Mouse (Mus musculus): ENCODE measurements at regions not wholly inside any gene's neighbourhood (a gene's known extent, or its start where the extent isn't known, plus 50 kb on each side); places are given as distances from the start of the nearest gene placed in this dataset.

- no peaks in the 10 kb centered on the region for H3K36me3 ChIP-seq (ENCODE audit: control insufficient read depth, insufficient read depth, low read length, poor library complexity, severe bottlenecking)
- no peaks in the 10 kb centered on the region for H3K9me3 ChIP-seq (ENCODE audit: control insufficient read depth, insufficient read depth, low read depth, low read length)
- H3K4me1 ChIP-seq (ENCODE audit: control insufficient read depth in 2 of 2, insufficient read depth in 2 of 2, low read length in 2 of 2, poor library complexity in 1 of 2), result peaks cover 12 to 14% of the 10 kb centered on the region in 2 experiments; a peak in 3 of 4 replicates
- TF ChIP-seq MAFK (IDR thresholded peaks at IDR 0.05; ENCODE audit: insufficient read depth, low read depth, low read length) (no peak), HCFC1 (IDR thresholded peaks at IDR 0.05; ENCODE audit: borderline replicate concordance, insufficient read depth, low read length) (no peak), ZNF384 (IDR thresholded peaks at IDR 0.05; ENCODE audit: low read depth, low read length) (no peak), ZC3H11A (IDR thresholded peaks at IDR 0.05; ENCODE audit: borderline replicate concordance, low read depth, low read length) (no peak), CHD2 (IDR thresholded peaks at IDR 0.05; ENCODE audit: low read depth, low read length) (no peak)
- DNase-seq (ENCODE audit: low read depth, low spot score), result no peak
- H3K9ac ChIP-seq (ENCODE audit: insufficient read depth, low read depth, low read length, poor library complexity, severe bottlenecking), result no peak overlapping the region
- no peak overlapping the region for H3K4me3 ChIP-seq (ENCODE audit: insufficient read depth in 1 of 2, low read depth in 1 of 2, low read length in 2 of 2, poor library complexity in 1 of 2, severe bottlenecking in 1 of 2)
- H3K27ac ChIP-seq (ENCODE audit: insufficient read depth, low read depth, low read length, poor library complexity, severe bottlenecking), result no peak overlapping the region
- in situ Hi-C loops (cut with MboI; ENCODE audit: low sequenced_read_pairs in 2 of 2, unreplicated experiment in 2 of 2), result no loop called here
Observed at GRCm38 (mm10) chr1:137172128-137172527, 211.9 kb upstream of the Nr5a2 start.

GRCm38 (mm10) chr1:137171451-137171850 lies 211.2 kb upstream of the Nr5a2 start:
- DNase-seq (ENCODE audit: low read depth, low spot score), result no peak
- Histone ChIP-seq H3K27ac (ENCODE audit: insufficient read depth, low read depth, low read length, poor library complexity, severe bottlenecking) (no peak overlapping the region), H3K36me3 (ENCODE audit: control insufficient read depth, insufficient read depth, low read length, poor library complexity, severe bottlenecking) (no peaks in the 10 kb centered on the region), H3K9ac (ENCODE audit: insufficient read depth, low read depth, low read length, poor library complexity, severe bottlenecking) (no peak overlapping the region), H3K9me3 (ENCODE audit: control insufficient read depth, insufficient read depth, low read depth, low read length) (no peaks in the 10 kb centered on the region), H3K4me1 (ENCODE audit: control insufficient read depth in 2 of 2, insufficient read depth in 2 of 2, low read length in 2 of 2, poor library complexity in 1 of 2) (peaks cover 12 to 14% of the 10 kb centered on the region in 2 experiments; a peak in 3 of 4 replicates), H3K4me3 (ENCODE audit: insufficient read depth in 1 of 2, low read depth in 1 of 2, low read length in 2 of 2, poor library complexity in 1 of 2, severe bottlenecking in 1 of 2) (0 out of 4 replicates have a peak overlapping the region, but pooled peaks of 1 of the 2 experiments have one; percentile 2)
- in situ Hi-C loops (cut with MboI; ENCODE audit: low sequenced_read_pairs in 2 of 2, unreplicated experiment in 2 of 2), result no loop called here
- no peak for TF ChIP-seq ZC3H11A (IDR thresholded peaks at IDR 0.05; ENCODE audit: borderline replicate concordance, low read depth, low read length)
- no peak for TF ChIP-seq HCFC1 (IDR thresholded peaks at IDR 0.05; ENCODE audit: borderline replicate concordance, insufficient read depth, low read length)
- no peak for TF ChIP-seq CHD2 (IDR thresholded peaks at IDR 0.05; ENCODE audit: low read depth, low read length)
- TF ChIP-seq MAFK (IDR thresholded peaks at IDR 0.05; ENCODE audit: insufficient read depth, low read depth, low read length), result no peak
- TF ChIP-seq ZNF384 (IDR thresholded peaks at IDR 0.05; ENCODE audit: low read depth, low read length), result no peak

GRCm38 (mm10) chr1:137147891-137148290 lies 187.6 kb upstream of the Nr5a2 start:
- Histone ChIP-seq H3K4me3 (ENCODE audit: insufficient read depth in 1 of 2, low read depth in 1 of 2, low read length in 2 of 2, poor library complexity in 1 of 2, severe bottlenecking in 1 of 2) (no peak overlapping the region), H3K9ac (ENCODE audit: insufficient read depth, low read depth, low read length, poor library complexity, severe bottlenecking) (no peak overlapping the region; the same call in 1 of the 2 replicates), H3K9me3 (ENCODE audit: control insufficient read depth, insufficient read depth, low read depth, low read length) (no peaks in the 10 kb centered on the region), H3K4me1 (ENCODE audit: control insufficient read depth in 2 of 2, insufficient read depth in 2 of 2, low read length in 2 of 2, poor library complexity in 1 of 2) (no peaks in the 10 kb centered on the region), H3K27ac (ENCODE audit: insufficient read depth, low read depth, low read length, poor library complexity, severe bottlenecking) (no peak overlapping the region), H3K36me3 (ENCODE audit: control insufficient read depth, insufficient read depth, low read length, poor library complexity, severe bottlenecking) (no peaks in the 10 kb centered on the region)
- TF ChIP-seq ZC3H11A (IDR thresholded peaks at IDR 0.05; ENCODE audit: borderline replicate concordance, low read depth, low read length) (no peak), HCFC1 (IDR thresholded peaks at IDR 0.05; ENCODE audit: borderline replicate concordance, insufficient read depth, low read length) (no peak), ZNF384 (IDR thresholded peaks at IDR 0.05; ENCODE audit: low read depth, low read length) (no peak), CHD2 (IDR thresholded peaks at IDR 0.05; ENCODE audit: low read depth, low read length) (no peak), MAFK (IDR thresholded peaks at IDR 0.05; ENCODE audit: insufficient read depth, low read depth, low read length) (no peak)
- DNase-seq (ENCODE audit: low read depth, low spot score), result no peak
- in situ Hi-C loops (cut with MboI; ENCODE audit: low sequenced_read_pairs in 2 of 2, unreplicated experiment in 2 of 2), result no loop called here

DNA sequence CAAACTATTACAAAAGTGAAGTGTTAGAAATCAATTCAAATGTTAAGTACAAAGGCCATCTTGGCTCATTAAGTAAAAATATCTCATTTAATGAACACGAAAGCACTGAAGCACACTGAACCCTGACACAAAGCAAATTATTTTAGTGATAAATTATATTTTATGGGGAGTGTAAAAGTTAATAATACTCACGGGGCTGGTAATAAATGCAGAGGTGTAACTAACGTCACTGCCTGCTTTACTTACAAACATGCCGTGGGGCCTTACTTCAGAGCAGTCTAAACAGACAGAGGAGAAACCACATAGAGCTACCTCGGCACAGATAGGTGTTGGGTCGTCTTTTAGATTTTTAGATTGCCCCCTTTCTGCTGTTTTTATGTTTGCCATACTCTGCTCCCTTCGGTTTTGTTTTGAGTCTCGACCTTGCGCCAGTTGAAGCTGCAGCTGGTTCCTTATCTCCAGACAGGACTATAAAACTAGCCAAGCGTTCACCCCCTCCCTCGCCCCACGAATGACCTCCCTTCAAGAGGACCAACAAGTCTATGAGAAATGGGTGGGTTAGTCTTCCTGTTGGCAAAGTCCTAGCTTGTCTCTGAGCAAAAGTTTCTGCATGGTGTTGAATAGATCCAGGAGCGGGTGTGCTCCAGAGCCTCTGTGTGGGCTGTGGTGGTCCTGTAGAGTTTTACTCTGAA lies 181.8 kb upstream of the Nr5a2 start:
- H3K9me3 ChIP-seq (ENCODE audit: control insufficient read depth, insufficient read depth, low read depth, low read length), result no peaks in the 10 kb centered on the region
- no peak overlapping the region for H3K27ac ChIP-seq (ENCODE audit: insufficient read depth, low read depth, low read length, poor library complexity, severe bottlenecking)
- H3K4me3 ChIP-seq (ENCODE audit: insufficient read depth in 1 of 2, low read depth in 1 of 2, low read length in 2 of 2, poor library complexity in 1 of 2, severe bottlenecking in 1 of 2), result no peak overlapping the region
- H3K36me3 ChIP-seq (ENCODE audit: control insufficient read depth, insufficient read depth, low read length, poor library complexity, severe bottlenecking), result no peaks in the 10 kb centered on the region
- in situ Hi-C loops (cut with MboI; ENCODE audit: low sequenced_read_pairs in 2 of 2, unreplicated experiment in 2 of 2), result no loop called here
- no peaks in the 10 kb centered on the region for H3K4me1 ChIP-seq (ENCODE audit: control insufficient read depth in 2 of 2, insufficient read depth in 2 of 2, low read length in 2 of 2, poor library complexity in 1 of 2)
- TF ChIP-seq ZNF384 (IDR thresholded peaks at IDR 0.05; ENCODE audit: low read depth, low read length) (no peak), MAFK (IDR thresholded peaks at IDR 0.05; ENCODE audit: insufficient read depth, low read depth, low read length) (no peak), CHD2 (IDR thresholded peaks at IDR 0.05; ENCODE audit: low read depth, low read length) (no peak), ZC3H11A (IDR thresholded peaks at IDR 0.05; ENCODE audit: borderline replicate concordance, low read depth, low read length) (no peak), HCFC1 (IDR thresholded peaks at IDR 0.05; ENCODE audit: borderline replicate concordance, insufficient read depth, low read length) (no peak)
- no peak overlapping the region for H3K9ac ChIP-seq (ENCODE audit: insufficient read depth, low read depth, low read length, poor library complexity, severe bottlenecking)
- DNase-seq (ENCODE audit: low read depth, low spot score), result no peak

Measured in ES-E14 (cell line).